Mouse (Mus musculus): Measurements from ENCODE around the gene Tbc1d30. TPM values are rescaled to one million over a fixed set of nuclear protein-coding genes. Genes with fewer than 3 reads are reported as not detected.

Tbc1d30 gene
- polyA plus RNA-seq, 1 experiment = 1.3 TPM

DNA sequence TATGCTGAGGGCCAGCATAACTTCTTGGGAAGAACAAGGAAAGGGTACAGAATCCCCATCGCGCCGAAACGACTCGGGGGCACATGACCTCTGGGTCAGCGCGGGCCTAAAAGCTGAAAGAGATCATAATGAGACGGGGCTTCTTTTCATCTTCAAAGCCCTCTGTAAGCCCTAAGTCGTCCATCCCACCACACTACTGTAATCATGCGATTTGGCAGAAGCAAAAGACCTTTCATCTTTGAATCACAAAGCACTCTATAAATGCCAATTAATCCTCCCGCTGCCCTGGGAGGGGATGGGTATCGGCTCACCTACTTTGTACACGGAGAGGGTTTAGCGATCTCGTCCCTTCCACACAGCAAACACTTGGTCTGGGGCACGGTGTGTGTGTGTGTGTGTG, 112.5 kb downstream of the Tbc1d30 start:
- no peak overlapping the region for H3K27ac ChIP-seq (ENCODE audit: insufficient read depth, low read depth, low read length)
- TF ChIP-seq POLR2A (IDR thresholded peaks at IDR 0.05; ENCODE audit: borderline replicate concordance, low read depth, low read length) (no peak), CTCF (IDR thresholded peaks at IDR 0.05; ENCODE audit: low read depth, low read length) (no peak)
- H3K4me1 ChIP-seq (ENCODE audit: control insufficient read depth, insufficient read depth, low read length) = no peaks in the 10 kb centered on the region
- no peak overlapping the region for H3K4me3 ChIP-seq (ENCODE audit: insufficient read depth, low read length)

DNA sequence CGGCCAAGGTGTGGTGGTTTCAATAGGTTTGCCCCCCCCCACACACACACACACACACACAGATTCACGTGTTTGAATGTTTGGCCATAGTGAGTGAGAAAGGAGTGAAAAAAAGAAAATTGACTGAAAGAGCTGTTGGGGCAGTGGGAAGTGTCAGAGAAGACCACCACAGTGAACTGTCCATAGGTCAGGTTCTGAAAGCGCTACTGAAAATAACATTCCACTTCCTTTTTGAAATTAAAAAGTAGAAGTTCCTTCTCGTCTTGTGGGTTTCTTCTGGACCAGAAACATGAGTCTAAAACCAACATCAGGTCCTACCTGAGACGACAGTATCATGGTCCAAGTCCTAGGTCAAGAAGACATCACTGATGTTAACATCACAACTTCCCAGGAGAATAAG, 113.7 kb downstream of the Tbc1d30 start:
- Histone ChIP-seq H3K4me1 (ENCODE audit: control insufficient read depth, insufficient read depth, low read length) (no peaks in the 10 kb centered on the region), H3K27ac (ENCODE audit: insufficient read depth, low read depth, low read length) (no peak overlapping the region), H3K4me3 (ENCODE audit: insufficient read depth, low read length) (no peak overlapping the region)
- TF ChIP-seq POLR2A (IDR thresholded peaks at IDR 0.05; ENCODE audit: borderline replicate concordance, low read depth, low read length) (no peak), CTCF (IDR thresholded peaks at IDR 0.05; ENCODE audit: low read depth, low read length) (no peak)

DNA sequence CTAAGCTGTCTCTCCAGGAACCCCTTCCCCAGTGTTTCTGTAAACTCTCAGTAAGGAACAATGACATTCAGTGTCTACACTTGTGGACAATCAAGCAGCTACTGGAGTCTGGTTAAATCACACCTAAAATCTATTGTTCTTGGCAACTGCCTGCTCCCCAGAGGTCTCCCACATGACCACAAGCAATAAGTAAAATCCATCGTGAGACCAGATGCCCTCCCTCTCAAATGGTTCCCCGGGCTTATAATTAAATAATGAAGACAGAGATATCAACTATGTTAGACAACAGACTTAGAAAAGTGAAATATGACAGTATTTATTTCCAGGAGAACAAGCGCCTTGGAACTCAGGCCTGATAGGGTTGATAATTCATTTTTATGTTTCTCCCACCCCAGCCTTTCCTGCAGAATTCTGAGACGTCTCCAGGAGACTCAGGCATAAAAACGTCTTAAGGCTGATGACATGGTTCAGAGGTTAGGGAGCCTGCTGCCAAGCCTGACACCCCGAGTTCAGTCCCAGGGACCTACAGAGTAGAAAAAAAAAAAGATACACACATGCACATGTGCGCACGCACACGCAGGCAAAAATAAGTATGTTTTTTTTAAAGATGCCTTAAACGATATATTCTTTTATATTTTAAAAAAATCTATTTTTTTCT, 115.8 kb downstream of the Tbc1d30 start:
- no peak for TF ChIP-seq CTCF (IDR thresholded peaks at IDR 0.05; ENCODE audit: low read depth, low read length)
- no peak for TF ChIP-seq POLR2A (IDR thresholded peaks at IDR 0.05; ENCODE audit: borderline replicate concordance, low read depth, low read length)

DNA sequence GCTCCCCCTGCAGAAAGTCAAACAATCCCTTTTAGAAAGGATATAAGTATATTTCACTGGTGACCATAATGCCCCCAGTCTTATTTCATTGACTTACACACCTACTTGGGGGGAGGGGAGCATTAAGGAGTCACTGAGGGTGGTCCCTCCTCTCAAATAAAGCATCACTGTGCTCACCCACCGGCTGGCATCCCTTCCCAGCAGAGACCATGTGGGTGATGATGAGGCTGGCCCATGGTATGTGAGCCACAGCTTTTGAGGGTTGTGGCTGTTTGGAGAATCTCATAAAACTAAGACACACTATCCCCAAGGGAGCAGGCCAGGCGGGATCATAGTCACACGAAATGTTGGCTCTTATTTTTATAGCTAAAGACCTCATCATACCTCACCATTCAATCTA, 116.6 kb downstream of the Tbc1d30 start:
- no peak overlapping the region for H3K4me3 ChIP-seq (ENCODE audit: insufficient read depth, low read length)
- no peak for TF ChIP-seq POLR2A (IDR thresholded peaks at IDR 0.05; ENCODE audit: borderline replicate concordance, low read depth, low read length)
- no peak for TF ChIP-seq CTCF (IDR thresholded peaks at IDR 0.05; ENCODE audit: low read depth, low read length)
- no peak overlapping the region for H3K27ac ChIP-seq (ENCODE audit: insufficient read depth, low read depth, low read length)
- no peaks in the 10 kb centered on the region for H3K4me1 ChIP-seq (ENCODE audit: control insufficient read depth, insufficient read depth, low read length)

More for the DNA sequence above, 115.8 kb downstream of the Tbc1d30 start:
- no peak overlapping the region for H3K4me3 ChIP-seq (ENCODE audit: insufficient read depth, low read length)
- no peak overlapping the region for H3K27ac ChIP-seq (ENCODE audit: insufficient read depth, low read depth, low read length)
- H3K4me1 ChIP-seq (ENCODE audit: control insufficient read depth, insufficient read depth, low read length) = no peaks in the 10 kb centered on the region

DNA sequence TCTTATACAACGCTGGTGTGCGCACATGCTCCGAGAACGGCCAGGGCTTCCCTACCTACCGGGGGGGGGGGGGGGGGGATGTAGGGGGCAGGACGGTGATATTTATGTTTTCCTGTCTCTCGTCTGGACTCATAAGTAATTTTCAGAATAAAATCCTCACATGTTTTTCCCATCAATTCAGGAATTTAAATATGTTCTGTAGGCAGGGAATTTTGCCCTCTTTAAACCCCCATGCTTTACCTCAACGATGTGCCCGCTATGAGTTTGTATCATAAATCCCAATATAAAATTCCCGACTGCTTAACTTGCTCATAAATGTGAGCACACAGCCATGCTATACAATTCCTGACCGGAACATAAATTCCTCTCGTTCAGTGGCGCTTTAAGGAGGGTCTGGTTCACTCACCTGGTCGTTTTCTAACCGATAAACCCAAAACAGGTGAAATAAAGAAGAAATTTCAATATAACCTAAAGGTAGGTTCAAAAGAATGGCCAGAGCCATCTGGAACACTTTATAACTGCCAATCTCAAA, 122.6 kb downstream of the Tbc1d30 start:
- no peak overlapping the region for H3K4me3 ChIP-seq (ENCODE audit: insufficient read depth, low read length)
- no peak for TF ChIP-seq CTCF (IDR thresholded peaks at IDR 0.05; ENCODE audit: low read depth, low read length)
- no peak for TF ChIP-seq POLR2A (IDR thresholded peaks at IDR 0.05; ENCODE audit: borderline replicate concordance, low read depth, low read length)
- no peaks in the 10 kb centered on the region for H3K4me1 ChIP-seq (ENCODE audit: control insufficient read depth, insufficient read depth, low read length)
- no peak overlapping the region for H3K27ac ChIP-seq (ENCODE audit: insufficient read depth, low read depth, low read length)

DNA sequence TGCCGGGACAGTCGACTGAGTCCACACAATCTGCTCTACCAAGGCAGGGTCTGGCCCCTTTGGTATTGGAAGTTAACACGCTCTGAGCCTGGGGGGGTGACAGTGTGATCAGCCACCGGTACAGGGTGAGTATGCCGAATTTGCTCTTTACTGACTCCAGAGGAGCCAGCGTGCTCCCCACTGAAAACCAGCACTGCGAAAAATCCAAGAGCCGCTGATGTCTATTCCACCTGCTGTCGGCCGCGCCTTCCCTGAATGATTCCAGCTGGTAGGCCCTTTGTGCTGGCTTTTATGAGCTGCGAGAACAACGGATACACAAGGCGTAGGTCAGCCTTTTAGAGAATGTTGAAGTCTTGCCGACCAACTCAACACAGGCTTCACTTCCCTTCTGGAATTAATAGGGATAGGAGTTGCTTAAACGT, 123.1 kb downstream of the Tbc1d30 start:
- Histone ChIP-seq H3K4me1 (ENCODE audit: control insufficient read depth, insufficient read depth, low read length) (no peaks in the 10 kb centered on the region), H3K27ac (ENCODE audit: insufficient read depth, low read depth, low read length) (no peak overlapping the region), H3K4me3 (ENCODE audit: insufficient read depth, low read length) (no peak overlapping the region)
- TF ChIP-seq CTCF (IDR thresholded peaks at IDR 0.05; ENCODE audit: low read depth, low read length) (no peak), POLR2A (IDR thresholded peaks at IDR 0.05; ENCODE audit: borderline replicate concordance, low read depth, low read length) (no peak)

DNA sequence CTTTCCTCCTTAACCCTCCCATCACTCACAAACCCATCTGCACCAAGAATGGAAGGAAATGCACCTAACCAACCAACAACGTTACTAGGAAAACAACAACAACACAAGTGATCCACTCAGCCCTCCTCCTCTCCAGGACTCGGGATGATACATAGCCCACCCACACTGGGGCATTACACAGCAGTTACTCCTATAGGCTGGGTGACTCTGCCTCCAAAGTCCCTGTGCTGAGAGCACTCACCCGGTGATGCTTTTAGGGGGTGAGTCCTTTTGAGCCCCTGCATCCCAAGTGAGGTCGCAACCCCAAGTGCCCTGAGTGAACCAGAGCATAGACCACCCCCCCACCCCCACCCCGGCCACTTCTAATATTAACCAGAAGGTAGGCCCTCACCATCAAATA, 123.7 kb downstream of the Tbc1d30 start:
- Histone ChIP-seq H3K4me1 (ENCODE audit: control insufficient read depth, insufficient read depth, low read length) (no peaks in the 10 kb centered on the region), H3K27ac (ENCODE audit: insufficient read depth, low read depth, low read length) (no peak overlapping the region), H3K4me3 (ENCODE audit: insufficient read depth, low read length) (no peak overlapping the region)
- no peak for TF ChIP-seq CTCF (IDR thresholded peaks at IDR 0.05; ENCODE audit: low read depth, low read length)
- TF ChIP-seq POLR2A (IDR thresholded peaks at IDR 0.05; ENCODE audit: borderline replicate concordance, low read depth, low read length) = no peak

DNA sequence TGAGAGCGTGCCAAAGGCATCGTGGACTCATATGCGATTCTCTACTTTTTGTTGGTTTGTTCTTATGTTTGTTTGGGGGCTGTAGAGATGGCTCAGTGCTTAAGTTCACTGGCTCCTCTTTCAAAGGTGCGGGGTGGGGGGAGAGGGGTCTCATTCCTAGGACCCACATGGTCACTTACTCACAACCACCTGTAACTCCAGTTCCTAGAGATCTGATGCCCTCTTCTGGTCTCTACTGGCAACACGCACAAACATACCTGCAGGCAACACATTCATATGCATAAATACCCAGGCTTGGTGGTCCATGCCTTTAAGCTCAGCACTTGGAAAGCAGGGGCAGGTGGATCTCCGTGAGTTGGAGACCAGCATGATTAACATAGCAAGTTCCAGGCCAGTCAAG, 125.4 kb downstream of the Tbc1d30 start:
- Histone ChIP-seq H3K27ac (ENCODE audit: insufficient read depth, low read depth, low read length) (no peak overlapping the region), H3K4me3 (ENCODE audit: insufficient read depth, low read length) (no peak overlapping the region), H3K4me1 (ENCODE audit: control insufficient read depth, insufficient read depth, low read length) (no peaks in the 10 kb centered on the region)
- TF ChIP-seq CTCF (IDR thresholded peaks at IDR 0.05; ENCODE audit: low read depth, low read length) (no peak), POLR2A (IDR thresholded peaks at IDR 0.05; ENCODE audit: borderline replicate concordance, low read depth, low read length) (no peak)

DNA sequence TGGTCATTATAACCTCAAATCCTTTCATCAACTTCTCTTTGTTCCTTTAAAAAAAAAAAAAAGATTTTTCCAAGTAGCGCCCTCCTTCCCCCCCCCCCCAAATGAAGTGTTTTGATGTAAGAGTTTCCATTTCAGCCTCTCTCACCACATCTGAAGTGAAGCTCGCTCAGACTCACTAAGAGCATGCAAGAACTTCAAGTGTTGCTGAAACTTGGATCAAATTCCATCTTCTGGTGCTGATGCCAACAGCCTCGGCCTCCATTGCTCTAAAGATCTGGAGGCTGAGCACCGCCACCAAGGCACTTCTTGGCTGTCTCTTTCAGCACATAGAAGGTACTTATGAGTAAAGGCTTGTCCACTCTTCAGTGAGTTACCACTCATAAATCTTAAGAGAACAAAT, 128.2 kb downstream of the Tbc1d30 start:
- no peak overlapping the region for H3K27ac ChIP-seq (ENCODE audit: insufficient read depth, low read depth, low read length)
- H3K4me1 ChIP-seq (ENCODE audit: control insufficient read depth, insufficient read depth, low read length) = no peaks in the 10 kb centered on the region
- no peak overlapping the region for H3K4me3 ChIP-seq (ENCODE audit: insufficient read depth, low read length)
- TF ChIP-seq CTCF (IDR thresholded peaks at IDR 0.05; ENCODE audit: low read depth, low read length) (no peak), POLR2A (IDR thresholded peaks at IDR 0.05; ENCODE audit: borderline replicate concordance, low read depth, low read length) (no peak)

DNA sequence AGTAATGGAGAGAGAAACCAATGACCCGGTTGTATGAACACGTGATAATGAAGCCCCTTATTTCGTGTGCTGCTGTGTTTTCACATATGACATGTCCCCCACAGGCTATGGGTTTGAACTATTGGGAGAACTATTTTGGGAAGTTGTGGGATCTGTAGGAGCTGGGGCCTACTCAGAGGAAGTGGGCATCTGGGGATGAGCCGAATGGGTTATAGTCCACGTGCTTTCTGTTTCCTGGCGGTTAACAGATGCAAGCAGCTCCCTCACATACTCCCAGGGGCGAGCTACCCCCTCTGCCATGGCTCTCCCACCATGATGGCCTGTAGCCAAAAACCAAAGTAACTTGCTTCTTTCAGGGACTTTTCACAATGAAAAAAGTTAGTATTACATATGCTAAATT, 132.5 kb downstream of the Tbc1d30 start:
- no peak for TF ChIP-seq POLR2A (IDR thresholded peaks at IDR 0.05; ENCODE audit: borderline replicate concordance, low read depth, low read length)
- no peak for TF ChIP-seq CTCF (IDR thresholded peaks at IDR 0.05; ENCODE audit: low read depth, low read length)
- Histone ChIP-seq H3K27ac (ENCODE audit: insufficient read depth, low read depth, low read length) (no peak overlapping the region), H3K4me1 (ENCODE audit: control insufficient read depth, insufficient read depth, low read length) (no peaks in the 10 kb centered on the region), H3K4me3 (ENCODE audit: insufficient read depth, low read length) (no peak overlapping the region)
